Mouse (Mus musculus): ENCODE results near the gene 6330409D20Rik. TPM values are rescaled to one million over a fixed set of nuclear protein-coding genes. Genes with fewer than 3 reads are reported as not detected.
A peak's percentile ranks its signal among the peaks of the same experiment; 100 is the strongest.

Gene 6330409D20Rik
- total and polyA plus RNA-seq, 3 experiments: not detected

- H3K27me3 ChIP-seq (ENCODE audit: insufficient read depth, low read length): peaks cover 15% of the 10 kb centered on the region; the same call in 1 of the 2 replicates
- DNase-seq (ENCODE audit: low spot score): no peak
- H3K36me3 ChIP-seq (replicated peaks): peaks cover 28% of the 10 kb centered on the region
- peaks cover 26% of the 10 kb centered on the region for H3K4me1 ChIP-seq (ENCODE audit: insufficient read depth, low read depth, low read length)
- TF ChIP-seq CTCF (IDR thresholded peaks at IDR 0.05; ENCODE audit: low read depth, low read length) (no peak), POLR2AphosphoS5 (IDR thresholded peaks at IDR 0.05; ENCODE audit: insufficient replicate concordance, low read depth, low read length) (no peak), GATA2 (IDR thresholded peaks at IDR 0.05; ENCODE audit: borderline replicate concordance, low read depth, low read length) (no peak)
- H3K4me3 ChIP-seq (ENCODE audit: low read depth, low read length): no peak overlapping the region
- H3K9me3 ChIP-seq (replicated peaks): no peaks in the 10 kb centered on the region
- ATAC-seq (ENCODE audit: extremely low read depth, insufficient number of reproducible peaks, low FRiP score, poor library complexity, severe bottlenecking): no peak
Observed at GRCm38 (mm10) chr2:32779131-32779530, 38.3 kb upstream of the 6330409D20Rik start.

GRCm38 (mm10) chr2:32778081-32778480 lies 37.3 kb upstream of the 6330409D20Rik start:
- H3K27me3 ChIP-seq (ENCODE audit: insufficient read depth, low read length): peaks cover 18% of the 10 kb centered on the region; the same call in 1 of the 2 replicates
- H3K36me3 ChIP-seq (replicated peaks): peaks cover 28% of the 10 kb centered on the region
- TF ChIP-seq GATA1 (IDR thresholded peaks at IDR 0.05; ENCODE audit: borderline replicate concordance, low read length) (no peak), TAL1 (conservative IDR thresholded peaks at IDR 0.05; ENCODE audit: low read depth, low read length) (no peak), GATA2 (IDR thresholded peaks at IDR 0.05; ENCODE audit: borderline replicate concordance, low read depth, low read length) (no peak), CTCF (IDR thresholded peaks at IDR 0.05; ENCODE audit: low read depth, low read length) (no peak), POLR2AphosphoS5 (IDR thresholded peaks at IDR 0.05; ENCODE audit: insufficient replicate concordance, low read depth, low read length) (no peak)
- H3K4me3 ChIP-seq (ENCODE audit: low read depth, low read length): no peak overlapping the region
- no peaks in the 10 kb centered on the region for H3K9me3 ChIP-seq (replicated peaks)
- ATAC-seq (ENCODE audit: extremely low read depth, insufficient number of reproducible peaks, low FRiP score, poor library complexity, severe bottlenecking): no peak
- H3K4me1 ChIP-seq (ENCODE audit: insufficient read depth, low read depth, low read length): peaks cover 26% of the 10 kb centered on the region
- no peak for DNase-seq (ENCODE audit: low spot score)

GRCm38 (mm10) chr2:32776192-32776591 lies 35.4 kb upstream of the 6330409D20Rik start:
- H3K4me3 ChIP-seq (ENCODE audit: low read depth, low read length): peak overlapping the region; percentile 78
- peaks cover 28% of the 10 kb centered on the region for H3K36me3 ChIP-seq (replicated peaks)
- peaks cover 18% of the 10 kb centered on the region for H3K27me3 ChIP-seq (ENCODE audit: insufficient read depth, low read length)
- ATAC-seq (ENCODE audit: extremely low read depth, insufficient number of reproducible peaks, low FRiP score, poor library complexity, severe bottlenecking) (no peak), DNase-seq (ENCODE audit: low spot score) (peak; percentile 15)
- H3K9me3 ChIP-seq (replicated peaks): no peaks in the 10 kb centered on the region
- TF ChIP-seq GATA1 (IDR thresholded peaks at IDR 0.05; ENCODE audit: borderline replicate concordance, low read length): no peak
- TF ChIP-seq TAL1 (conservative IDR thresholded peaks at IDR 0.05; ENCODE audit: low read depth, low read length): no peak
- no peak for TF ChIP-seq CTCF (IDR thresholded peaks at IDR 0.05; ENCODE audit: low read depth, low read length)
- no peak for TF ChIP-seq GATA2 (IDR thresholded peaks at IDR 0.05; ENCODE audit: borderline replicate concordance, low read depth, low read length)
- TF ChIP-seq POLR2AphosphoS5 (IDR thresholded peaks at IDR 0.05; ENCODE audit: insufficient replicate concordance, low read depth, low read length): no peak
- H3K4me1 ChIP-seq (ENCODE audit: insufficient read depth, low read depth, low read length): peaks cover 36% of the 10 kb centered on the region

GRCm38 (mm10) chr2:32775359-32776074 lies 34.7 kb upstream of the 6330409D20Rik start, which contains the start of the genes Ttc16 and Ptrh1:
Gene Ttc16, minus strand, starts transcription at chr2:32775633.
Gene Ptrh1, plus strand, starts transcription at chr2:32775786.
- DNase-seq (ENCODE audit: low spot score) (peak; percentile 99), ATAC-seq (ENCODE audit: extremely low read depth, insufficient number of reproducible peaks, low FRiP score, poor library complexity, severe bottlenecking) (peak; percentile 96)
- Histone ChIP-seq H3K9me3 (replicated peaks) (no peaks in the 10 kb centered on the region), H3K4me3 (ENCODE audit: low read depth, low read length) (peak within 1 kb of the TSS; percentile 78), H3K27me3 (ENCODE audit: insufficient read depth, low read length) (peaks cover 17% of the 10 kb centered on the region), H3K4me1 (ENCODE audit: insufficient read depth, low read depth, low read length) (peaks cover 36% of the 10 kb centered on the region), H3K36me3 (replicated peaks) (peaks cover 28% of the 10 kb centered on the region)
- TF ChIP-seq POLR2AphosphoS5 (IDR thresholded peaks at IDR 0.05; ENCODE audit: insufficient replicate concordance, low read depth, low read length) (no peak), CTCF (IDR thresholded peaks at IDR 0.05; ENCODE audit: low read depth, low read length) (no peak), GATA1 (IDR thresholded peaks at IDR 0.05; ENCODE audit: borderline replicate concordance, low read length) (no peak), GATA2 (IDR thresholded peaks at IDR 0.05; ENCODE audit: borderline replicate concordance, low read depth, low read length) (no peak), TAL1 (conservative IDR thresholded peaks at IDR 0.05; ENCODE audit: low read depth, low read length) (no peak)

GRCm38 (mm10) chr2:32772626-32773279 lies 31.9 kb upstream of the 6330409D20Rik start:
- Histone ChIP-seq H3K9me3 (replicated peaks) (no peaks in the 10 kb centered on the region), H3K4me3 (ENCODE audit: low read depth, low read length) (no peak overlapping the region), H3K36me3 (replicated peaks) (peaks cover 16% of the 10 kb centered on the region), H3K27me3 (ENCODE audit: insufficient read depth, low read length) (peaks cover 32% of the 10 kb centered on the region), H3K4me1 (ENCODE audit: insufficient read depth, low read depth, low read length) (peaks cover 44% of the 10 kb centered on the region)
- no peak for TF ChIP-seq CTCF (IDR thresholded peaks at IDR 0.05; ENCODE audit: low read depth, low read length)
- no peak for TF ChIP-seq GATA2 (IDR thresholded peaks at IDR 0.05; ENCODE audit: borderline replicate concordance, low read depth, low read length)
- TF ChIP-seq POLR2AphosphoS5 (IDR thresholded peaks at IDR 0.05; ENCODE audit: insufficient replicate concordance, low read depth, low read length): no peak
- no peak for TF ChIP-seq GATA1 (IDR thresholded peaks at IDR 0.05; ENCODE audit: borderline replicate concordance, low read length)
- TF ChIP-seq TAL1 (conservative IDR thresholded peaks at IDR 0.05; ENCODE audit: low read depth, low read length): no peak
- ATAC-seq (ENCODE audit: extremely low read depth, insufficient number of reproducible peaks, low FRiP score, poor library complexity, severe bottlenecking): no peak
- no peak for DNase-seq (ENCODE audit: low spot score)

- no peak overlapping the region for H3K4me3 ChIP-seq (ENCODE audit: low read depth, low read length)
- peaks cover 7% of the 10 kb centered on the region for H3K36me3 ChIP-seq (replicated peaks)
- no peaks in the 10 kb centered on the region for H3K9me3 ChIP-seq (replicated peaks)
- DNase-seq (ENCODE audit: low spot score) (no peak), ATAC-seq (ENCODE audit: extremely low read depth, insufficient number of reproducible peaks, low FRiP score, poor library complexity, severe bottlenecking) (no peak)
- peaks cover 38% of the 10 kb centered on the region for H3K27me3 ChIP-seq (ENCODE audit: insufficient read depth, low read length)
- no peak for TF ChIP-seq TAL1 (conservative IDR thresholded peaks at IDR 0.05; ENCODE audit: low read depth, low read length)
- no peak for TF ChIP-seq GATA2 (IDR thresholded peaks at IDR 0.05; ENCODE audit: borderline replicate concordance, low read depth, low read length)
- no peak for TF ChIP-seq CTCF (IDR thresholded peaks at IDR 0.05; ENCODE audit: low read depth, low read length)
- TF ChIP-seq POLR2AphosphoS5 (IDR thresholded peaks at IDR 0.05; ENCODE audit: insufficient replicate concordance, low read depth, low read length): no peak
- TF ChIP-seq GATA1 (IDR thresholded peaks at IDR 0.05; ENCODE audit: borderline replicate concordance, low read length): no peak
- peaks cover 42% of the 10 kb centered on the region for H3K4me1 ChIP-seq (ENCODE audit: insufficient read depth, low read depth, low read length)
Observed at GRCm38 (mm10) chr2:32771886-32772285, 31.1 kb upstream of the 6330409D20Rik start.
